Mouse (Mus musculus) lung, postnatal 25 days (tissue): Measurements from ENCODE around the gene Vmn2r116.
"Not testable (repeated sequence)": the region's sequence is repeated elsewhere in the genome, so short reads cannot be mapped to it uniquely, and the experiment has no call there.

Experiments used
- DNase-seq: peaks from one replicate; pipeline ENCODE4 v3.0.0; 2022; ENCODE audit warnings: low spot score

Gene Vmn2r116

GRCm38 (mm10) chr17:23384304-23384703 is at the start of gene Vmn2r116:
Gene Vmn2r116 (plus strand): TSS chr17:23384604.
- DNase-seq = not testable (repeated sequence)

GRCm38 (mm10) chr17:23343441-23343840 is 41.0 kb upstream of the Vmn2r116 start, which contains the start of gene Vmn2r115:
Gene Vmn2r115 (plus strand): TSS chr17:23343741.
- not testable (repeated sequence) for DNase-seq

DNA sequence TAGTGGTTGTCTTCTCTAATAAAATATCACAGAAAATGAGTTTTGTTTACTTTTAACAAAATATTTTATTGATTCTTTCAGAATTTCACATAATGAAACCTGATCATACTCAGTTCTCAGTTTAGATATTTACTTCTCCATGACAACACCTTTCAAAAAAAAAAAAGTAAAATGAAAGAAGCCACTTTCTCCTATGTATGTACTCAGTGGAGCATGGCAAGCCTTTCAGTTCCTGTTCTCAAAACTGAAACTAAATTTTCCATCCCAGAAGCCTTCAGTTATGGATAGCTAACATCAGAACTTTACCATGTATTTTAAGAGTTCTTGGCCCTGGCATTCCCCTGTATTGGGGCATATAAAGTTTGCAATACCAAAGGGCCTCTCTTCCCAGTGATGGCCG is 32.8 kb upstream of the Vmn2r116 start:
- DNase-seq = no peak

- DNase-seq = no peak
Measured at GRCm38 (mm10) chr17:23433150-23433679, 48.8 kb downstream of the Vmn2r116 start.
